Mouse (Mus musculus): ENCODE measurements around the gene Wfdc9. TPM values are rescaled to one million over a fixed set of nuclear protein-coding genes. Genes with fewer than 3 reads are reported as not detected.

Gene Wfdc9
- polyA plus RNA-seq, 1 experiment = 0.48 TPM

DNA sequence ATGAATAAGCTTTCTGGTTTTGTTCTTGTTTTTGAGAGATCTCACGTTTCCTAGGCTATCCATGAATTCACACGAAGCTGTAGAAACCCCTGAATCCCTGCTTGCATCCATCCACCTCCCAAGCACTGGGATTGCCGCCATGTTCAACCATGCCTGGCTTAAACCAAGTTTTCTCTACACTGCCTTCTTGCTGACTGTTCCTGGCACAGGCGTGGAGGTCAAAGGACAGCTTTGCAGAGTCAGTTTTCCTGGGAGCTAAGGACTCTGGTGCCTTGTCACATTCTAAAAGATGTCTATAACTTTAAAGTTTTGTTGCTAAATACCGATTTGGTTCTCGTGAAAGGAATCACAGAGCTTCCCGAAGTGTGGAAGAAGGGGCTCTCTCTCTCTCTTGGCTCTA lies 8.5 kb upstream of the Wfdc9 start:
- no peak overlapping the region for H3K27ac ChIP-seq (ENCODE audit: control insufficient read depth, insufficient read depth, low read depth, low read length)
- no peaks in the 10 kb centered on the region for H3K36me3 ChIP-seq (ENCODE audit: control insufficient read depth, insufficient read depth, low read length)
- H3K4me3 ChIP-seq (ENCODE audit: control insufficient read depth, low read depth, low read length) = no peak overlapping the region
- no peaks in the 10 kb centered on the region for H3K27me3 ChIP-seq (ENCODE audit: control insufficient read depth, insufficient read depth, low read length)
- no peaks in the 10 kb centered on the region for H3K4me1 ChIP-seq (ENCODE audit: control insufficient read depth, insufficient read depth, low read length)
- TF ChIP-seq CTCF (IDR thresholded peaks at IDR 0.05; ENCODE audit: control insufficient read depth, insufficient read depth, insufficient replicate concordance, low read depth, low read length) (no peak), POLR2A (IDR thresholded peaks at IDR 0.05; ENCODE audit: control insufficient read depth, low read depth, low read length) (no peak)

DNA sequence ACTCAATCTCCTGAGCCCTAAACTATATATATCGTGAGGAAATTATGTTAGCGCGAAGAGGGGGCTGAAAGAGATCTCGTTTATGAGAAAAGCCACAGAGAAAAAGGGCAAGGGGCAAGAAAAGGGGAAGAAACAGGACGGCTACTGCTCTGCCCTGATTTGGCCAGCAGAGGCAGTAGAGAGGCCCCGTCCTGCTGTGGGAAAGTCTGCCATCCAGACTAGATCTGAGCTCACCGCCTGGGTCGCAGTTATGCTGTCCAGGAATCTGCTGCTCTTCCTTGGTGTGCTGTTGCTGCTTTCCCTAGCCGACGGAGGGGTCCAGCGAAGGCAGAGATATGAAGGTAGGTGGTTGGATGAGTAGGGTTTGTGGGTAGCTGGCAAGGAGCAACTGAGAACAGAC lies 525 bp downstream of the Wfdc9 start, which contains the start of gene Wfdc10:
TSS of gene Wfdc10 (plus strand) at position 189 of the 400 bp plus-strand sequence.
- peak within 1 kb of the TSS; percentile 61 for H3K27ac ChIP-seq (ENCODE audit: control insufficient read depth, insufficient read depth, low read depth, low read length)
- H3K27me3 ChIP-seq (ENCODE audit: control insufficient read depth, insufficient read depth, low read length) = no peaks in the 10 kb centered on the region
- peak within 1 kb of the TSS; percentile 82 for H3K4me3 ChIP-seq (ENCODE audit: control insufficient read depth, low read depth, low read length)
- TF ChIP-seq CTCF (IDR thresholded peaks at IDR 0.05; ENCODE audit: control insufficient read depth, insufficient read depth, insufficient replicate concordance, low read depth, low read length) (peak; percentile 93), POLR2A (IDR thresholded peaks at IDR 0.05; ENCODE audit: control insufficient read depth, low read depth, low read length) (peak; percentile 72)
- H3K36me3 ChIP-seq (ENCODE audit: control insufficient read depth, insufficient read depth, low read length) = no peaks in the 10 kb centered on the region
- H3K4me1 ChIP-seq (ENCODE audit: control insufficient read depth, insufficient read depth, low read length) = peaks cover 6% of the 10 kb centered on the region

DNA sequence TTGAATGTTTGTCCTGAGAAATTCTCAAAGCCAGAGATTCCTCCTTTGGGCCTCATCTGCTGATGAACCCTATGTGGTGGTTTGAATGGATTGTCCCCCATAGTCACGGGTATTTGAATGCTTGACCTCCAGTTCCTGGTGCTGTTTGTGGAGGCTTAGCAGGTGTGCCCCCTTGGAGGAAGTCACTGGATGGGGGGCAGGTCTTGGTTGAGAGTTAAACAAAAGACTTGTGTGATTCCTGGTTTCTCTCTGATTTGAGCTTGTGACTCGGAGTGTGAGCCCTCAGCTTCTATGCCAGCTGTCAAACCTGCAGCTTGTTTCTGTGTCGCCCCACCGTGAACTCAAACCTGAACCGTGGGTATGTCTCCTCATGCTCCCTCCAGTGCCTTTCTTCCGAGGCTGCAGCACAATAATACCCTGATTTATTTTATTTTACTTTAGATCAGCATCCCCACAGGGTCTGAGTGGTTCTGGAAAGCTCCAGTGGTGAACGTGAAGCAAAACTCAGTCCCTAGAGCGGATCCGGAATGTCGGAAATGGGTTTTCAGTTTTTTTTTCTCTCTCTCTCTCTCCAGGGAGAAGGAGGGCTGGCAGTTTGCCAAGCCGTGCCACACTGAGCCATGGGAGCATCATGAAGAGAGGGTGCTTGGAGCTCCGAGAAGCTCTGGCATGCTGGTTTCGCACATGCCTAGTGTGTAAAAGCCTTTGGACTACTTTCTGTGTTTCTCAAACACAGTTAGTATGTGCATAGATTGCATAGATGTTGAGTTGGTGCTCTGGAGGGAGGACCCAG lies 14.3 kb downstream of the Wfdc9 start:
- Histone ChIP-seq H3K27ac (ENCODE audit: control insufficient read depth, insufficient read depth, low read depth, low read length) (peak overlapping the region; percentile 48), H3K36me3 (ENCODE audit: control insufficient read depth, insufficient read depth, low read length) (no peaks in the 10 kb centered on the region), H3K4me1 (ENCODE audit: control insufficient read depth, insufficient read depth, low read length) (peaks cover 4% of the 10 kb centered on the region), H3K27me3 (ENCODE audit: control insufficient read depth, insufficient read depth, low read length) (no peaks in the 10 kb centered on the region), H3K4me3 (ENCODE audit: control insufficient read depth, low read depth, low read length) (no peak overlapping the region)
- TF ChIP-seq CTCF (IDR thresholded peaks at IDR 0.05; ENCODE audit: control insufficient read depth, insufficient read depth, insufficient replicate concordance, low read depth, low read length) (no peak), POLR2A (IDR thresholded peaks at IDR 0.05; ENCODE audit: control insufficient read depth, low read depth, low read length) (no peak)

DNA sequence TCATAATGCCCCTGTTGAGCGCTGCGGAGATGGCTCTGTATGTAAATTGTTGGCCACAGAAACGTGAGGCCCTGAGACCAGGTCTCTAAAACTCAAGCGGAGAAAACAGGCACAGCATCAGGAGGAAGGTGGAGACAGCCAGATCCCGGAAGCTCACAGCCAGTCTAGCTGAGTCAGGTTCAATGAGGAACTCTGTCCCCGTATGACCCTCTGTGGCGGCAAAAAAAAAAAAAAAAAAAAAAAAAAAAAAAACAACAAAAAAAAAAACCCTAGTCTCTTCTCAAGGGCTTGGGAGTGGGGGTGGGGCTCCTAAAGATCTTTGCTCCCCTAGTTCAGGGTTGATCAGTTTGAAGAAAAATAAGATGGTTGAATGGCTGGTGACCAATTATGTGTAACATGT lies 15.3 kb downstream of the Wfdc9 start:
- Histone ChIP-seq H3K36me3 (ENCODE audit: control insufficient read depth, insufficient read depth, low read length) (no peaks in the 10 kb centered on the region), H3K27ac (ENCODE audit: control insufficient read depth, insufficient read depth, low read depth, low read length) (peak overlapping the region; percentile 70), H3K4me3 (ENCODE audit: control insufficient read depth, low read depth, low read length) (no peak overlapping the region), H3K4me1 (ENCODE audit: control insufficient read depth, insufficient read depth, low read length) (peaks cover 4% of the 10 kb centered on the region), H3K27me3 (ENCODE audit: control insufficient read depth, insufficient read depth, low read length) (no peaks in the 10 kb centered on the region)
- TF ChIP-seq POLR2A (IDR thresholded peaks at IDR 0.05; ENCODE audit: control insufficient read depth, low read depth, low read length) (no peak), CTCF (IDR thresholded peaks at IDR 0.05; ENCODE audit: control insufficient read depth, insufficient read depth, insufficient replicate concordance, low read depth, low read length) (no peak)

DNA sequence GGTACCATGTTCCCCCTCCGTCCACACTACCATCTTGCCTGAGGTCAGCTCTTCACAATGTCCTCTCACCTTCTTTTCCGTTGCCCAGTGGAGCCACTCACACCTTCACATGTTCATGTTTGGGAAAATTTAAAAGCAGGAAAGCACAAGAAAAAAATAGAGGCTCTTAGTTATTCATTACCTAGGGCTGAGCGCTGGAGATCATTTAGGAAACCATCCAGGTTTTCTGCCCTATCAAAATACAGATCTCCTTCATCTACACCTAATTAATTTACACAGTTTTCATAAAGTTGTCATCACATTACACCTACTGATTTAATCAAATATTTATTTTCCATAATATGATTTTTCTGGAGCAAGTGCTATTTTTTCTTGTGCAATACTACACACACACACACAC lies 17.7 kb downstream of the Wfdc9 start, which contains the start of gene Wfdc16:
TSS of gene Wfdc16 (minus strand) at position 101 of the 400 bp plus-strand sequence.
- TF ChIP-seq CTCF (IDR thresholded peaks at IDR 0.05; ENCODE audit: control insufficient read depth, insufficient read depth, insufficient replicate concordance, low read depth, low read length) (no peak), POLR2A (IDR thresholded peaks at IDR 0.05; ENCODE audit: control insufficient read depth, low read depth, low read length) (no peak)
- Histone ChIP-seq H3K4me3 (ENCODE audit: control insufficient read depth, low read depth, low read length) (peak within 1 kb of the TSS; percentile 68), H3K4me1 (ENCODE audit: control insufficient read depth, insufficient read depth, low read length) (peaks cover 4% of the 10 kb centered on the region), H3K36me3 (ENCODE audit: control insufficient read depth, insufficient read depth, low read length) (no peaks in the 10 kb centered on the region), H3K27ac (ENCODE audit: control insufficient read depth, insufficient read depth, low read depth, low read length) (no peak within 1 kb of the TSS), H3K27me3 (ENCODE audit: control insufficient read depth, insufficient read depth, low read length) (no peaks in the 10 kb centered on the region)

DNA sequence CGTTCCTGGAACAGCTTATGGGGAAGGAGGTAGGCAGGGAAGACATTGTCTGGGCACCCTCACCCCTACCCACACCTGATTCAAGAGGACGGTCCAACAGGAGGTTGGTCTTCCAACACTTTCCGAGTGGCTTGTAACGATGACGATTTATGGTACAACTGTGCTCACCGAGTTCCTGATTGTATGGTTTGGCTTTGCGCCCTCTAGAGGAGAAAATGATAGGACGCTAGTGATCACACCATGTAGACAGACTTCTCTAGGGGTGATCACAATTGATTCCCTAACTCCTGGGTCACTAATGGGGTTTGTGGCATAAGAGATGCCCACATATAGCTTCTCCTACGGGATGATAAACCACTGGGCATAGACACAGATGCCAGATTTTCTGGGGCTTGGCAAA lies 21.1 kb downstream of the Wfdc9 start:
- no peaks in the 10 kb centered on the region; the same call in 1 of the 2 replicates for H3K4me1 ChIP-seq (ENCODE audit: control insufficient read depth, insufficient read depth, low read length)
- no peaks in the 10 kb centered on the region for H3K36me3 ChIP-seq (ENCODE audit: control insufficient read depth, insufficient read depth, low read length)

DNA sequence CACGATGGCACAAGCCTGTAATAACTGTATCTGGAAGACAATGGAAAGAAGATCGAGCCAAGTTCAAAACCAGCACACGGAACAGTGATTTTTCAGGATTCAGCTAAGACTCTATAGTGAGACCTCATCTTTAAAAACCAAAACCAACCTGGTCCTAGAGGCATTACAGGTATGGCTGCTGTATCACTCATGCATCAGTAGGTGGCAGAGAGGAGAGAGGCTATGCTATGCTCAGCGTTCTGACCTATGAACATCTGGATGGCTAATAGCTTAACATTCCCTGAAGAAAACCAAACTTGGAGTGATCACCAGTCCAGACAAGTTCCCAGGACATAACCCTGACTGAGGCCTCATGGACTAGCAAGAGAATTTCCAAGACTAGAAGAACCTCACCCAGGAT lies 34.6 kb downstream of the Wfdc9 start:
- H3K27me3 ChIP-seq (ENCODE audit: control insufficient read depth, insufficient read depth, low read length) = no peaks in the 10 kb centered on the region
- H3K27ac ChIP-seq (ENCODE audit: control insufficient read depth, insufficient read depth, low read depth, low read length) = no peak overlapping the region
- H3K36me3 ChIP-seq (ENCODE audit: control insufficient read depth, insufficient read depth, low read length) = no peaks in the 10 kb centered on the region
- no peaks in the 10 kb centered on the region for H3K4me1 ChIP-seq (ENCODE audit: control insufficient read depth, insufficient read depth, low read length)
- TF ChIP-seq POLR2A (IDR thresholded peaks at IDR 0.05; ENCODE audit: control insufficient read depth, low read depth, low read length) = no peak
- no peak for TF ChIP-seq CTCF (IDR thresholded peaks at IDR 0.05; ENCODE audit: control insufficient read depth, insufficient read depth, insufficient replicate concordance, low read depth, low read length)
- H3K4me3 ChIP-seq (ENCODE audit: control insufficient read depth, low read depth, low read length) = no peak overlapping the region

More for the DNA sequence above, 21.1 kb downstream of the Wfdc9 start:
- no peak overlapping the region for H3K27ac ChIP-seq (ENCODE audit: control insufficient read depth, insufficient read depth, low read depth, low read length)
- TF ChIP-seq CTCF (IDR thresholded peaks at IDR 0.05; ENCODE audit: control insufficient read depth, insufficient read depth, insufficient replicate concordance, low read depth, low read length) = 0 out of 2 replicates have a peak, but pooled peaks have one; percentile 8
- no peak for TF ChIP-seq POLR2A (IDR thresholded peaks at IDR 0.05; ENCODE audit: control insufficient read depth, low read depth, low read length)
- H3K27me3 ChIP-seq (ENCODE audit: control insufficient read depth, insufficient read depth, low read length) = no peaks in the 10 kb centered on the region
- H3K4me3 ChIP-seq (ENCODE audit: control insufficient read depth, low read depth, low read length) = peak overlapping the region; percentile 17; the same call in 1 of the 2 replicates

All from testis, adult 2 months (tissue).